Mouse (Mus musculus) cerebellum, adult 2 months (tissue): Measurements from ENCODE around the gene Sorcs1.

Source experiments
- CTCF ChIP-seq: fragments of 200-500 bp; IDR thresholded peaks from 2 replicates; pipeline ENCODE4 v1.5.1; 2011; ENCODE audit warnings: low read depth, mild to moderate bottlenecking, control low read depth, low read length, moderate library complexity, borderline replicate concordance; ENCODE audit not compliant: insufficient read depth
- POLR2A ChIP-seq: fragments of 200-500 bp; IDR thresholded peaks from 2 replicates; pipeline ENCODE4 v1.6.1; 2011; ENCODE audit warnings: low read length, control low read depth, borderline replicate concordance; ENCODE audit not compliant: insufficient read depth

DNA sequence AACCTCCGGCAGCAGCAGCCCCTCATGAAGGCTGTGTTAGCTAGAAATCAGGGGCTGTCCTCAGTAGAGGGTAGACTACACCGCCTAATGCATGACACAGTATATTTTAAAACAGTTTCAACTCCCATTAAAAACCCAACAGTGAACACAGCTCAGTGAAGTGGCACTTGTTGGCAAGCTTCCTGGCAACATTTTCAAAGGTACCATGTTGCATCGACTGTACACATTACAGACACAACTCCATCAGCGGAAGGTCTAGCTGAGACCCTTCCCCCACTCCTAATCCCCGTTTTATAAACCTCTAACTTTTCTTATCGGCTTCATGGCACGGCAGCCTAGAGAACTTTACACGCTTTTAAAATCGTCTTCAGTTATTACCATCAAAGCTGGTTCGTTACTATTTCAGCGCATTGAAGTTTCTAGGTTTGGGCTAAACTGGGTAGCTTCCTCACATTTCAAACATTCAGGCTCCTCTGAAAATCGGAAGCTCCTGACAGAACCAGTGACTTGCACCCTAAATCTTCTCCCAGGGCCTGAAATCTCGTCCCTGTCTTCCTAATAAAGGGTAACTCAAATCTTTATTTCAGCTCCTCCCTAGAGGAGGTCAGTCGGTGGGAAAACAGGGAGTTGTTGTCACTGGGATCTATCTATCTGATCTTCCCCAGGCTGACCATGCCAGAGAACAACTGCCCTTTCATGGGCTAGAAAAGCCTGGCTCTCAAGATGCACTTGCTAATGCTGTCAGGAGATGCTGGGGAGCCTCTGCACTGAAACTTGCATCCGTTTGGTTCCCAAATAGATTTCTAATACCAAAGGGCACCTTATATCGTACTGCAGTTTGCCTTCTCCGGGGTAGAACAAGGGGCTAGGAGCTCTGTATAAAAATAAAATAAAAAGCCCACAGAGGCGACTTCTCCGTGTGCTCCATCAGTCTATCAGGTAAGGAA is 1.6 kb downstream of the Sorcs1 start:
- TF ChIP-seq POLR2A (no peak), CTCF (no peak)
